Mouse (Mus musculus): ENCODE measurements around the gene Kcnc3.

DNA sequence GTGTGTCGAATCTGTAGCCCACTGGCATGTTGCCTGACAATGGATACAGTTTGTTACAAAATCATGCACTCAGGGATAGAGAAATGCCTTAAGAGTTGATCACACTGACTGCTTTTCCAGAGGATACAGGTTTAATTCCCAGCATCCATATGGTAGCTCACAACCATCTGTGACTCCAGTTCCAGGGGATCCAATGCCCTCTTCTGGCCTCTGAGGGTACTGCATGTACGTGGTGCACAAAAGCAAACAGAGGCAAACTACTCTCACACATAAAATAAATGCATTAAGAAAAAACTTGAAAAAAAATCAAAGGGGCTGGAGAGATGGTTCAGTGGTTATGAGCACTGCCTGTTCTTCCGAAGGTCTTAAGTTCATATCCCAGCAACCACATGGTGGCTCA, 26.6 kb downstream of the Kcnc3 start:
- TF ChIP-seq CTCF (IDR thresholded peaks at IDR 0.05; ENCODE audit: control insufficient read depth, insufficient read depth, insufficient read length) (no peak), USF1 (IDR thresholded peaks at IDR 0.05; ENCODE audit: low read depth) (no peak), MAX (IDR thresholded peaks at IDR 0.05) (no peak), MYOG (IDR thresholded peaks at IDR 0.05; ENCODE audit: control insufficient read depth, extremely low read depth, insufficient read length) (no peak)

Data from C2C12 (cell line).